Comparison of ENCODE assay signal across 28 mouse cellular contexts in the genomic region with DNA sequence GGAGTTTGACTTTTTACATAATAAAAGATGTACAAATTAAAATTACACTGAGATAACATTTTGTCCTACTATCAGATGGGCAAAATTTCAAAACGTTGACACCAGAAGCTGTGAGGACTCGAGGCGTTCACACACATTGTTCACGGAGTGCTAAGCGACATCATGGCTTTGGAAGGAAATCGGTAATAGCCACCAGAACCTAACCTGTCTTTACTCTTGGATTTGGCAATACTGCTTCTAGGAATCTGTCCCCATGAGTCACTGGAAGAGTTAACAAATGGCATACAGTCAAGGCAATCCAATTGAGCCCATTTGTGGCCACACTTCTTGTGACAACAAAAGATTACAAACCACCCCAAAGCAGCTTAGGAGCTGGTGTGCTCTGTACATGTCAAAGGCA.
"Had no signal": no experiment of that assay in that cellular context is flagged by ENCODE, and none has a peak within 500 bp of the region (broad histone marks: within the 10 kb centered on the region; RNA-seq: fewer than 3 reads in every experiment).

No protein-coding gene starts in this region.

- H3K27ac ChIP-seq: gastrocnemius, adult 2 months; heart, embryonic 10.5 days; hindbrain, embryonic 10.5 days; hindbrain, embryonic 12.5 days; hindbrain, embryonic 14.5 days; intestine, embryonic 15.5 days; kidney, embryonic 15.5 days; kidney, postnatal 0 days; limb, embryonic 13.5 days; limb, embryonic 15.5 days; liver, embryonic 13.5 days; liver, embryonic 15.5 days had no signal

- H3K4me2 ChIP-seq: heart, embryonic 12.5 days; hindbrain, embryonic 12.5 days; hindbrain, embryonic 14.5 days; intestine, embryonic 15.5 days; kidney, embryonic 15.5 days; limb, embryonic 13.5 days; limb, embryonic 15.5 days; liver, embryonic 13.5 days; liver, embryonic 15.5 days had no signal

- H3K27me3 ChIP-seq: heart, embryonic 12.5 days; hindbrain, embryonic 12.5 days; intestine, embryonic 15.5 days; kidney, embryonic 15.5 days; limb, embryonic 13.5 days; limb, embryonic 15.5 days; liver, embryonic 13.5 days; liver, embryonic 15.5 days had no signal

- ATAC-seq: hindbrain, embryonic 16.5 days; inflammation-experienced regulatory T-cells, adult 6 months; intestine, embryonic 15.5 days had no signal

- H3K9ac ChIP-seq: heart, embryonic 12.5 days; hindbrain, embryonic 12.5 days; hindbrain, embryonic 14.5 days; intestine, embryonic 15.5 days; kidney, embryonic 15.5 days; limb, embryonic 13.5 days; limb, embryonic 15.5 days; liver, embryonic 13.5 days; liver, embryonic 15.5 days had no signal

- H3K9me3 ChIP-seq: heart, embryonic 10.5 days; heart, embryonic 12.5 days; hindbrain, embryonic 10.5 days; hindbrain, embryonic 12.5 days; intestine, embryonic 15.5 days; kidney, embryonic 15.5 days; limb, embryonic 13.5 days; limb, embryonic 15.5 days; liver, embryonic 13.5 days; liver, embryonic 15.5 days had no signal

- H3K4me1 ChIP-seq: heart, embryonic 10.5 days; heart, embryonic 12.5 days; hindbrain, embryonic 10.5 days; hindbrain, embryonic 12.5 days; intestine, embryonic 15.5 days; kidney, embryonic 15.5 days; liver, embryonic 13.5 days; liver, embryonic 15.5 days had no signal

- DNase-seq: gastrocnemius, adult 2 months; gastrocnemius, postnatal 10 days; gastrocnemius, postnatal 25 days; heart, adult 18-20 months; heart, postnatal 10 days; heart, postnatal 4 days; kidney, adult 11 months; kidney, adult 2 months; kidney, adult 9 months; kidney, postnatal 14 days; kidney, postnatal 36 days; layer of hippocampus, adult 9-11 months; layer of hippocampus, postnatal 36 days; left cerebral cortex, postnatal 4 days; liver, embryonic 13.5 days had no signal

- H3K4me3 ChIP-seq: gastrocnemius, adult 2 months; heart, embryonic 10.5 days; heart, embryonic 12.5 days; hindbrain, embryonic 10.5 days; hindbrain, embryonic 12.5 days; intestine, embryonic 15.5 days; kidney, embryonic 15.5 days; limb, embryonic 13.5 days; limb, embryonic 15.5 days; liver, embryonic 13.5 days; liver, embryonic 15.5 days had no signal

- H3K36me3 ChIP-seq: heart, embryonic 10.5 days; heart, embryonic 12.5 days; hindbrain, embryonic 10.5 days; hindbrain, embryonic 12.5 days; intestine, embryonic 15.5 days; kidney, embryonic 15.5 days; limb, embryonic 13.5 days; limb, embryonic 15.5 days; liver, embryonic 13.5 days; liver, embryonic 15.5 days had no signal
